Mouse (Mus musculus): ENCODE measurements around the gene Tbc1d1. TPM values are rescaled to one million over a fixed set of nuclear protein-coding genes. Genes with fewer than 3 reads are reported as not detected.

Gene Tbc1d1
- polyA plus RNA-seq, 1 experiment = 41.8 TPM

DNA sequence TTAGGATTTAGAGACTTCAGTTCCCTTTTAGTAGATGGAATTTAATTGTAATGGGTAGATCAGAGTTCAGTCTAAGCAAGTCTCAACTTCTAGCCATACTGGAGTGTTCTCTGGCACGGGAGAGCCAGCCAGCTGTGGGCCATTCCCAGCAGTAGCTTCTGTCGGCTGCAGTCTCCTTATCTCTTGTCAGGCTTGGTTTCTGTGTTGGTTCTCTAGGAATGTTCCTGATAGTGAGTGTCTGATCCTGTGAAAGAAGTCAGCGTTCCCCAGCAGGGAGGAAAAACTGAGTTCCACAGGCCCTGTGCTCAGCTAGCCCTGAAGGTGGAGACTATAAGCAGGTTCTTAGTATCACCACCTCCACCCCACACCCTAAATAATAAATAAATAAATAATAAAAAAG, 88.2 kb downstream of the Tbc1d1 start:
- Histone ChIP-seq H3K4me2 (ENCODE audit: low read depth) (no peak overlapping the region), H3K4me3 (no peak overlapping the region), H3ac (ENCODE audit: control insufficient read depth, insufficient read length) (no peak overlapping the region), H3K27me3 (ENCODE audit: control insufficient read depth, insufficient read depth, insufficient read length) (no peaks in the 10 kb centered on the region), H3K36me3 (ENCODE audit: control insufficient read depth, insufficient read depth) (no peaks in the 10 kb centered on the region), H3K79me2 (ENCODE audit: control insufficient read depth, insufficient read depth) (peaks cover 69% of the 10 kb centered on the region)
- TF ChIP-seq MYOG (IDR thresholded peaks at IDR 0.05; ENCODE audit: control insufficient read depth in 1 of 3, insufficient read depth in 1 of 3, insufficient read length in 2 of 3, low read depth in 2 of 3) (no peak), REST (IDR thresholded peaks at IDR 0.05; ENCODE audit: insufficient read depth, insufficient read length) (no peak), USF1 (IDR thresholded peaks at IDR 0.05; ENCODE audit: low read depth) (no peak), MYOD1 (IDR thresholded peaks at IDR 0.05; ENCODE audit: control insufficient read depth in 1 of 3, insufficient read length in 2 of 3, low read depth in 2 of 3) (no peak), SRF (IDR thresholded peaks at IDR 0.05; ENCODE audit: control insufficient read depth, insufficient read length, low read depth) (no peak), E2F4 (IDR thresholded peaks at IDR 0.05; ENCODE audit: insufficient read depth) (no peak)

DNA sequence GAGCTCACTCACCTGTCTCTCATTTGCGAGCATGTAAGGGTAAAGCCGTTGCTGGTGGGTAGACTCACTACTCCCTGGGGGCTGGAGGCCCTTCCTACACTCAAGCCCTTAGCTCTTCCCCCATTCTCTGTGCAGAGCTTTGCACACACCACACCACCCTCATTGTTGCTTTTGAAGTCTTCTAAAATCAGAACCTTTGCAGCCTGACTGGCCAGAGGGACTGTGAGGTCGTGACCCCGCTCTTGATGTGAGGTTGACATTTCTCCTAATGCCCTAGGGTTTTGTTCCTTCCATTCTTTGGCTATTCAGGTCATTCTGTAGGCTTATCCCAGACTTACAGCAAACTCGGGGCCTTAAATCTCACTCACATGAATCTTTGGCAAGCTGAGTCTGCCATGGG, 88.6 kb downstream of the Tbc1d1 start:
- no peak overlapping the region for H3K4me2 ChIP-seq (ENCODE audit: low read depth)
- no peak overlapping the region for H3K4me3 ChIP-seq
- TF ChIP-seq REST (IDR thresholded peaks at IDR 0.05; ENCODE audit: insufficient read depth, insufficient read length) (no peak), MYOG (IDR thresholded peaks at IDR 0.05; ENCODE audit: control insufficient read depth in 1 of 3, insufficient read depth in 1 of 3, insufficient read length in 2 of 3, low read depth in 2 of 3) (no peak), USF1 (IDR thresholded peaks at IDR 0.05; ENCODE audit: low read depth) (no peak), E2F4 (IDR thresholded peaks at IDR 0.05; ENCODE audit: insufficient read depth) (no peak), MYOD1 (IDR thresholded peaks at IDR 0.05; ENCODE audit: control insufficient read depth in 1 of 3, insufficient read length in 2 of 3, low read depth in 2 of 3) (no peak), SRF (IDR thresholded peaks at IDR 0.05; ENCODE audit: control insufficient read depth, insufficient read length, low read depth) (no peak), TCF12 (IDR thresholded peaks at IDR 0.05; ENCODE audit: insufficient read depth, poor library complexity, severe bottlenecking) (no peak), MAX (IDR thresholded peaks at IDR 0.05; ENCODE audit: low read depth) (no peak), TCF3 (IDR thresholded peaks at IDR 0.05; ENCODE audit: insufficient read length, low read depth) (no peak), POLR2A (IDR thresholded peaks at IDR 0.05; ENCODE audit: insufficient read length, low read depth) (no peak), POLR2AphosphoS2 (IDR thresholded peaks at IDR 0.05; ENCODE audit: insufficient read length, low read depth) (no peak), CEBPB (IDR thresholded peaks at IDR 0.05; ENCODE audit: insufficient read depth, poor library complexity, severe bottlenecking) (no peak)
- peaks cover 67% of the 10 kb centered on the region for H3K79me2 ChIP-seq (ENCODE audit: control insufficient read depth, insufficient read depth)
- no peaks in the 10 kb centered on the region for H3K36me3 ChIP-seq (ENCODE audit: control insufficient read depth, insufficient read depth)
- H3K27me3 ChIP-seq (ENCODE audit: control insufficient read depth, insufficient read depth, insufficient read length) = no peaks in the 10 kb centered on the region
- no peak overlapping the region for H3ac ChIP-seq (ENCODE audit: control insufficient read depth, insufficient read length)

DNA sequence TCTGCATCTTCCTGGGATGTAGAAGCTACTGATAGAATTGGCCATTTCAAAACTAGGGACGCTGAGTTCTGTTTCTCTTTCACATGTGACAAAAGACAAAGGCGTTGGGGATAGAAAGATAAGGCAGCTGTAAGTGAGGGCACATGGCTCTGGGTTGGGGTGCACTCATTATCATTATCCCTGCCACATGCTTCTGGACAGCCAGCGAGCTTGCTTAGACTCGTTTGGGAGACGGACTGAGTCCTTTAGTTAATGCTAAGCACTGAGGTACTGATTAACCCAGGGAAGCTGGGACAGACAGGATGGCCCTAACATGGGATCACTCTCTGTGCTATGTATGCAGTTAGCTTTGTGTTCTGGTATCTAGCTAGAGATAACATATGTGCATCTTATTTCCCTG, 95.3 kb downstream of the Tbc1d1 start:
- Histone ChIP-seq H3K27me3 (ENCODE audit: control insufficient read depth, insufficient read depth, insufficient read length) (no peaks in the 10 kb centered on the region), H3K36me3 (ENCODE audit: control insufficient read depth, insufficient read depth) (no peaks in the 10 kb centered on the region), H3K4me2 (ENCODE audit: low read depth) (no peak overlapping the region), H3ac (ENCODE audit: control insufficient read depth, insufficient read length) (no peak overlapping the region), H3K4me3 (no peak overlapping the region), H3K79me2 (ENCODE audit: control insufficient read depth, insufficient read depth) (peaks cover 36% of the 10 kb centered on the region)
- TF ChIP-seq MYOG (IDR thresholded peaks at IDR 0.05; ENCODE audit: control insufficient read depth in 1 of 3, insufficient read depth in 1 of 3, insufficient read length in 2 of 3, low read depth in 2 of 3) (no peak), TCF3 (IDR thresholded peaks at IDR 0.05; ENCODE audit: insufficient read length, low read depth) (no peak), USF1 (IDR thresholded peaks at IDR 0.05; ENCODE audit: low read depth) (no peak), MYOD1 (IDR thresholded peaks at IDR 0.05; ENCODE audit: control insufficient read depth in 1 of 3, insufficient read length in 2 of 3, low read depth in 2 of 3) (no peak), MAX (IDR thresholded peaks at IDR 0.05; ENCODE audit: low read depth) (no peak), SRF (IDR thresholded peaks at IDR 0.05; ENCODE audit: control insufficient read depth, insufficient read length, low read depth) (no peak), REST (IDR thresholded peaks at IDR 0.05; ENCODE audit: insufficient read depth, insufficient read length) (no peak)

DNA sequence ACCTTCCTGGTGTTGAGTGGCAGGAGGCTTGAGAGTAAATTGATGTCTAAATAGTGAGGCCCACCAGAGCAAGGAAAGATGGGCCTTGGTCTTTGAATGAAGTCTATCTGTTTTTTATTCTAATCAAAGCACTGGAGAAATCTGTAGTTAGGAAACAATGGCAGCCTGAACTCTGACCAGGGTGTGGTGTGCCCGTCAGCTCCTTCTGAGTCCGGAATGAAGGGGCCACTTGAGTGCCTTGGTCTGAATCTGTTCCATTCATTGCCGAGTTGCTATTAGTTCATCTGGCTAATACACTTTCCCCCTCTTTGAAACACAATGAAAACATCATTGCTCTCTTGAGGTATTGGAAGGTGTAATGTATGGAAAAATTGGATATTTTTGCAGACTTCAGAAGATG, 98.2 kb downstream of the Tbc1d1 start:
- H3K27me3 ChIP-seq (ENCODE audit: control insufficient read depth, insufficient read depth, insufficient read length) = no peaks in the 10 kb centered on the region
- H3K4me2 ChIP-seq (ENCODE audit: low read depth) = no peak overlapping the region
- no peak overlapping the region for H3ac ChIP-seq (ENCODE audit: control insufficient read depth, insufficient read length)
- TF ChIP-seq POLR2AphosphoS2 (IDR thresholded peaks at IDR 0.05; ENCODE audit: insufficient read length, low read depth) = no peak
- no peak for TF ChIP-seq TCF12 (IDR thresholded peaks at IDR 0.05; ENCODE audit: insufficient read depth, poor library complexity, severe bottlenecking)
- TF ChIP-seq MAX (IDR thresholded peaks at IDR 0.05; ENCODE audit: low read depth) = no peak
- TF ChIP-seq MYOD1 (IDR thresholded peaks at IDR 0.05; ENCODE audit: control insufficient read depth in 1 of 3, insufficient read length in 2 of 3, low read depth in 2 of 3) = no peak
- TF ChIP-seq USF1 (IDR thresholded peaks at IDR 0.05; ENCODE audit: low read depth) = no peak
- TF ChIP-seq E2F4 (IDR thresholded peaks at IDR 0.05; ENCODE audit: insufficient read depth) = no peak
- TF ChIP-seq POLR2A (IDR thresholded peaks at IDR 0.05; ENCODE audit: insufficient read length, low read depth) = no peak
- TF ChIP-seq MYOG (IDR thresholded peaks at IDR 0.05; ENCODE audit: control insufficient read depth in 1 of 3, insufficient read depth in 1 of 3, insufficient read length in 2 of 3, low read depth in 2 of 3) = no peak
- TF ChIP-seq CEBPB (IDR thresholded peaks at IDR 0.05; ENCODE audit: insufficient read depth, poor library complexity, severe bottlenecking) = no peak
- no peak overlapping the region for H3K4me3 ChIP-seq
- H3K79me2 ChIP-seq (ENCODE audit: control insufficient read depth, insufficient read depth) = peaks cover 22% of the 10 kb centered on the region
- no peaks in the 10 kb centered on the region for H3K36me3 ChIP-seq (ENCODE audit: control insufficient read depth, insufficient read depth)

DNA sequence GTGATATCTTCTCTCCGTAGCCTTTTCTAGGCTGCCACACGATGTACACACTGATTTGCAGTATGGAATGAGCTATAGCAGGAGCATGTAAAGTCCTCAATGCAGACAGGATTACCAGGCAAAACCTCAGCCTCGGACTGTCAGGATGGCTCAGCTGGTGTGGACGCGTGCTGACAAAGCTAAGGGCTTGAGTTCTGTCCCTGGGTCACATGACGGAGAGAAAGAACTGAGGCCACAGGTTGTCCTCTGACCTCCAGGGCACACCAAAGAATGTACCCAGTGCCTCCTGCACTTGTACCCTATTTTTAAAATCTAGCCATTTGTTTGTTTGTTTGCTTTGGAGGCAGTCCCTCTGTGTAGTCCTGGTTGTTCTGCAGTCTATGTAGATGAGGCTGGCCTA, 98.9 kb downstream of the Tbc1d1 start:
- Histone ChIP-seq H3K36me3 (ENCODE audit: control insufficient read depth, insufficient read depth) (no peaks in the 10 kb centered on the region), H3K4me2 (ENCODE audit: low read depth) (no peak overlapping the region), H3K27me3 (ENCODE audit: control insufficient read depth, insufficient read depth, insufficient read length) (no peaks in the 10 kb centered on the region), H3K4me3 (no peak overlapping the region), H3K79me2 (ENCODE audit: control insufficient read depth, insufficient read depth) (peaks cover 20% of the 10 kb centered on the region), H3ac (ENCODE audit: control insufficient read depth, insufficient read length) (no peak overlapping the region)
- TF ChIP-seq TCF3 (IDR thresholded peaks at IDR 0.05; ENCODE audit: insufficient read length, low read depth) = no peak
- no peak for TF ChIP-seq POLR2AphosphoS2 (IDR thresholded peaks at IDR 0.05; ENCODE audit: insufficient read length, low read depth)
- no peak for TF ChIP-seq TCF12 (IDR thresholded peaks at IDR 0.05; ENCODE audit: insufficient read depth, poor library complexity, severe bottlenecking)
- TF ChIP-seq MYOG (IDR thresholded peaks at IDR 0.05; ENCODE audit: control insufficient read depth in 1 of 3, insufficient read depth in 1 of 3, insufficient read length in 2 of 3, low read depth in 2 of 3) = no peak
- no peak for TF ChIP-seq MYOD1 (IDR thresholded peaks at IDR 0.05; ENCODE audit: control insufficient read depth in 1 of 3, insufficient read length in 2 of 3, low read depth in 2 of 3)
- no peak for TF ChIP-seq MAX (IDR thresholded peaks at IDR 0.05; ENCODE audit: low read depth)
- TF ChIP-seq REST (IDR thresholded peaks at IDR 0.05; ENCODE audit: insufficient read depth, insufficient read length) = no peak
- no peak for TF ChIP-seq USF1 (IDR thresholded peaks at IDR 0.05; ENCODE audit: low read depth)
- TF ChIP-seq CEBPB (IDR thresholded peaks at IDR 0.05; ENCODE audit: insufficient read depth, poor library complexity, severe bottlenecking) = no peak
- TF ChIP-seq POLR2A (IDR thresholded peaks at IDR 0.05; ENCODE audit: insufficient read length, low read depth) = no peak

Data from myocyte (in vitro differentiated cells).